Mouse (Mus musculus): Measurements from ENCODE around the gene Prkci.

Prkci gene

DNA sequence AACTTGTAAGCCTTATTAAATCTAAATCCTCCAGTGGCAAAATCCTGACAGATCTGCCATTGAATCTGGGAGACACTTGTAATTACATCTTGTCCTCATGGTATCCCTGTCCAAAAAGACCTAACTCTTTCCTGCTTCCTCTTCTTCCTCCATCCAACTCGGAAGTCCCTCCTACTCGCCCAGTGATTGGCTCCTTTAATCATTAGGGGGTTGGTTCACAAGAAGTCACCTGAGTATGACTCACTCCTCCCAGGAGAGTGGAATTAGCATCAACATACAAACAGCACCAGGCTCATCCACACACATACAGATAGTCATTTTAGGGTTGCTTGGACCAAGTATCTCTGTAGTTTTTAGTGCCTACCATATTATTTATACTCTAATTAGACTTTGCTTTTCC, 47.4 kb downstream of the Prkci start:
- no peak for DNase-seq (ENCODE audit: low spot score in 2 of 2)

DNA sequence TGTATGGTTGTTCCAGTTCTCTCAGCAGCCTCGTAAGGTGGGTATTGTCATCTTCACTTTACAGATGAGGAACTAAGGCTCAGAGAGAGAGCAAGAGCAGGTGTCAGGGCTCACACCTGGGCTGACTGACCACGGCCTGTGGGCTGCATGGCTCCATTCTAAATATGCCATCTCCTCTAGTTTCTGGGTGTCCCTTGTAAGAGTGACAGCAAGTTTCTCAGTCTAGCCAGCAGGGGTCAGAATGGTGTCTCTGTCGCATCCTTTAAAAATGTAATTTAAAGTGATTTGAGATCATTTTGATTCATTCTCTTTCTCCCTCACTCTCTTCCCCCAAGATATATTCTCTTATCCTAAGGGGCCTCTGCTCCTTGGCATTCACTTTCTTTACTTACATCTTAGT, 51.7 kb downstream of the Prkci start:
- no peak for DNase-seq (ENCODE audit: low spot score in 2 of 2)

DNA sequence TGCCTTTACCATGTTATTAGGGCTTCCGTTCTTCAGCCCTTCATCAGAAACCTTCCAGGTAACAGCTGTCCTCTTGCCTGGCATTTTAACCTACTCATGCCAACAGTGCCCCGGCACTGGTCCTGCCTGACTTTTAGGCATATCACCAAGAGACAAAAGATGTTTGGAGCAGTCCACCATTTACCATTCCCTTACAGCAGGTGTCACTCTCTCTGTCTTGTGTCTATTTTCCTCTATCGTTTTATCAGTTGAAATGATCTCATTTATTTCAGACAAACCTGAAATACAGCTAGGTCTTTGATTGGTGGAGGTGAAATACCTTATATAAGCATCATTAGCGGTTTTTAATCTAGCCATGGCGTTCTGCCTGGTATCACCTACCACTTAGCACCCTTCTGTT, 53.5 kb downstream of the Prkci start:
- DNase-seq (ENCODE audit: low spot score in 2 of 2): no peak

DNA sequence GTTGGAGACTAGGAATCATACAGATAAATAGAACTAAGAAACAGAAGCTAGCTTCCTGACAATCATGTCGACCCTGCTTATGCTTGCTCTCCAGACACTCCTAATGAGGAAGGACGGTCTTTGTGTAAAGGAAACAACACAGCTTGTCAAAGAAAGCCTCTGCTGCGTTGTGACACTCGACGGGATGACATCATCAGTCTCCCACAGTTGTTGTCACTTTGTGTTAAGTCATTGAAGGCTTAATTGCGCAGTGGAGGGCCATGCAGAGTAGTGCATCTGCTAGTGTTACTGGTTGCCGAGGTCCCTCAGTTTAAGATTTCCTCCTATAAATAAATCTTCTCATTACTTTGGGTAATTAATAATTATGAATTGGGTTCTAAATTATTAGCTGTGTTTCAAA, 54.8 kb downstream of the Prkci start:
- DNase-seq (ENCODE audit: low spot score in 2 of 2): no peak

DNA sequence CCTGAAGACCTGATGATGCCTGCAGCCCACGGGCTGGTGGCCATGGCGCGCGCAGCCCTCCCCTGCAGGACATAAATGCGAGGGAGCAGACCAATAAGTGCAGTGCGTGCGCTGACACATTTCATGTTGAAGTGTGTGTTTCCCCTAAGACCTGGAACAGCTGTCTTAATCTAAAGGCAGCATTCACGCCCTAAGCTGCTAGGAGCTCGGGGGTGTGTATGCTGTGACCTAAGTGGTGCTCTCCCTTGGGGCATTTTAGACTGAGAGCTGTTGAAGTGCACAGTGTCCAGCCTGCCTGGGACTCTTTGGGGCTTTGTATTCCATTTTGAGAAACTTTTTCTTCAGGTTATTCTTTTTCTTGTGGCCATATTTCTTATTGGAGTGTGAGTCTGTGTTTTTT, 56.2 kb downstream of the Prkci start:
- DNase-seq (ENCODE audit: low spot score in 2 of 2): no peak

DNA sequence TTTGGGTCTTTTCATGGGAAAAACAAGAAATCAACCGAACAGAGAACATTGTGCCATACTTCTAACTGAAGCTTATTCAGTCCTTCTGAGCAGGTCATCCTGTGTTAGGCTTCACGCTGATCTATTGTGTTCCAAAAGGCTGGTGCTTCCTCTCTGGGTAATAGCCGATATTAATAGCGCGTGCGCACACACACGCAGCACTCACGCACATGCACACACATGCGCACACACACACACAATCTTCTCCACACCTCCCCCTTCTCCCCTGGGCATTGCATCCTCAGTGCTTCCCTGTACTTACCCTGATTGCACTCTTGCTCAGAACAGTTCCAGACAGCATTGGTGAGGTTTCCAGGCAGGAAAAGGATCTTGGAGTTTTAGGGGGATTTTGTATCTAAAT, 57.6 kb downstream of the Prkci start:
- DNase-seq (ENCODE audit: low spot score in 2 of 2): no peak

DNA sequence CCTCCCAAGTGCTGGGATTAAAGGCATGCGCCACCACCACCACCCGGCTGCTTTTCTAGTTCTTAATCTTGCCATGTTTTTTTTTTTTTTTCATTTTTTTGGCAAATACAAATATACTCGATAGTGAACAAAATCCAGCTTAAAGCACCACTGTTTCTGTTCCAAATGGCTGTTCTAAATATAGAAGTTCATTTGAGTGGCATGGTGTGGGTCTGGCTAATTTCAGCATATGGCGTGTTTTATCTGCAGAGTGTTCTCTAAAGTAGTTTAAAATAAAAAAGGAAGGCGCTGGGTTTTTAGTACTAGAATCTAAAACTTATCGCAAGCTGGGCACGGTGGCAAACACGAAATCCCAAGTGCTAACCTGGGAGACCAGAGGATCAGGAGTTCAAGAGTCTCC, 59.3 kb downstream of the Prkci start:
- no peak for DNase-seq (ENCODE audit: low spot score in 2 of 2)

DNA sequence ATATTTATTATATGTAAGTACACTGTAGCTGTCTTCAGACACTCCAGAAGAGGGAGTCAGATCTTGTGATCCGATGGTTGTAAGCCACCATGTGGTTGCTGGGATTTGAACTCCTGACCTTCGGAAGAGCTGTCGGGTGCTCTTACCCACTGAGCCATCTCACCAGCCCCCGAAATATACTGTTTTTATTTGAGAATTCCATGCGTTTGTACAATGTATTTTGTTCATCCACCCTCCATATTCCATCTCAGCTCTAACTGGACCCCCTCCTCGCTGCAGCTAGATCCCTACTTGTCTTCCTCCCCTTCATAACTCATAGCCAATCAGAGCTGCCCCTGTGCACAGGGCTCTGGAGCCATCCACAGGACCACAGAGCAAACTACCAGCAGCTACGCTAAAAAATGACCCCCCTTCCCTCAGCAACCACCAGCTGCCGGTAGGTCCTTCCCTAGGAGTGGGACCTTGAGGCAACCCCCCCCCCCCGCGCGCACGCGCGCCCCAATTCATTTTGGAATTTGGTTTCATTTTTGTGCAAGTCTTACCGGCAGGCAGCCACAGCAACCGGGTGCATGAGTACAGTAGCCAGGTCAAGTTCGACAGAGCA, 60.6 kb downstream of the Prkci start:
- DNase-seq (ENCODE audit: low spot score in 2 of 2): no peak

DNA sequence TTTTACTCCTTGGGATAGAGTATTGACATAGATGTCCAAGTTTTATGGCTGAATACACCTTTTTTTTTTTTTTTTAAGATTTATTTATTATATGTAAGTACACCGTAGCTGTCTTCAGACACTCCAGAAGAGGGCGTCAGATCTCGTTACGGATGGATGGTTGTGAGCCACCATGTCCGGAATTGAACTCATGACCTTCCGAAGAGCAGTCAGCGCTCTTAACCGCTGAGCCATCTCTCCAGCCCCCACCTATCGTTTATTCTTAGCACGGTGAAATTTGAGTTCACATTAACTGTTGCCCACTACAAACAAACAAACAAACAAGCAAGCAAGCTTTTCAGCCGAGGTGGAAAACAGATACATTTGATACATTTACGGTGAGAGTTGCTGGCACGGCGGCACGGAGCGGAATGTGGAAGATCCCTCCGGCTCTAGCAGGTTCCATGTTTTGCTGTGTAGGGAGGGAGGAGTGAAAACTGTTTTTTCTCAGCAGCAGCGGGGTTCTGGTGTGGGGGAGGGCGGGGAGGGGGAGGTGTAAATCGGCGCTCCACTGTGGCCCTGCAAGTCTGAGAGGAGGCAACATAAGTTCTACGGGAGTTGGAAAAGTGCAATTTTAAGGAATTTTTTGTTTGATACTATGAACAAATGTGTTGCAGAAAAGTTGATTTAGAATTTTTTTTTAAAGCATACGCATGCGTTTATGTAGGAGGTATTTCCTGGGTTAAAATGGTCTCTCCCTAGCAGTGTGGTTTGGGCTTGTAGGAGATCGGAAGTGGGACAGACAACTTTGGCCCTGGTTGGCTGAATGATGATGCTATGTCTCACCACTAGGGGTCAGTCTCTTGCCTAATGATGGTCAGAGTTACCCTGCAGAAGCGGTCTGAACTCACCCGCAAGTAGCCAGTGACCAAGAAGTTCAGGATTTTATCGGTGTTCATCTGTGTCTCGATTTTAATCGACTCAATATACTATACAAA, 61.4 kb downstream of the Prkci start:
- DNase-seq (ENCODE audit: low spot score in 2 of 2): peak; percentile 54 to 68

DNA sequence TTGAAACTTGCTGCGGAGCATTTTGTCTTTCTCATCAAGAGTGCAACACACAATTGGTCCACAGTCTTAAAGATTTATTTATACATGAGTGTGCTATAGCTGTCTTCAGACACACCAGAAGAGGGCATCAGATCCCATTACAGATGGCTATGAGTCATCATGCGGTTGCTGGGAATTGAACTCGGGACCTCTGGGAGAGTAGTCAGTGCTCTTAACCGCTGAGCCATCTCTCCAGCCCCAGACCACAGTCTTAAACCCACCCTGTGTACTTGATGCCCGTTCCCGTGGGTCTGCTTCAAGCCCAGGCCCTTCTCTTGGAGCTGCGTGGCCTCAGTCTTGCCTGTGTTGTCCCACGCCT, 65.2 kb downstream of the Prkci start:
- no peak for DNase-seq (ENCODE audit: low spot score in 2 of 2)

DNA sequence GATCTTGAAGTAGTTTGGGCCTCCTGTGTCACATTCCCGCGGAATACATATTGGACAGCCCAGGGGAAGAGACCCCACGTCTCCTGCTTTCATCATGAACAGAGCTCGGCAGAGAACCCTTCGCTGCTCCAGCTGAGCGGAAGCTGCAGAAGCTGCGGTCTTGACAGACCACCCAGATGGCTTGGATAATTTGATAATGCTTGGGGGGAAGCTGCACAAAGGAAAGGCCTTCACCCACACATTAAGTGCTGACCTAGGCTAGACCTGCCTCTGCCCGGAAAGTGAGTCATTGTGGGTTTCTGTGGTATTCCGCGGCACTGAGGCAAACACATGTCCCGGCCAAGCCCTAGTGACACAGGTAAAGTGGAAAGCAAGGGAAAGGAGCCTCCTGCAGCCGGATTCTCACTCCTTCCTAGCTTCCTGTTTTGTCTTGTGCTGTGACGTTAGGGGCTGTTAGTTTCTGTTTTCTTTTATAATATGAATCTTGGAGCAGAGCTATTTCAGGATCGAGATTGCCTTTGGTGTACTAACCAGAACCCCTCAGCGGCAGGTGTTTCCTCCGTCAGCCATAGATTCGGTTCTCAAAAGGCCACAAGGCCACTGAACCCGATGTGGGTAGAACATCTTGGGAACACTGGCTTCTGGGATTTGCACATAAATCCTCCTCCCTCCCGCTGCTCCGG, 65.7 kb downstream of the Prkci start:
- DNase-seq (ENCODE audit: low spot score in 2 of 2): no peak

DNA sequence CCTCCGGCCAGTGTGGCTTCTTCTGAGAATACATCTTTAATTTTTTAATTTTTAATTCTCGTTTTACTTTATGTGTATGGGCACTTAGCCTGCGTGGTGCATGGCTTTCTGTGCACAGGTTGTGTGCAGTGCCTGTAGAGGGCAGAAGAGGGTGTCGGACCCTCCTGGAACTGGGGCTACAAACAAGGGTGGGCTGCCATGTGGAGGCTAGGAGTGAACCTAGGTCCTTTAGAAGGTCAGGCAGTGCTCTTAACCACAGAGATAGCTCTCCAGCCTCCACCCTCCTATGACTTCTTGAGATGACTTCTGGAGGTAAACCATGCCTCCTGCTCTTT, 66.2 kb downstream of the Prkci start:
- DNase-seq (ENCODE audit: low spot score in 2 of 2): no peak

DNA sequence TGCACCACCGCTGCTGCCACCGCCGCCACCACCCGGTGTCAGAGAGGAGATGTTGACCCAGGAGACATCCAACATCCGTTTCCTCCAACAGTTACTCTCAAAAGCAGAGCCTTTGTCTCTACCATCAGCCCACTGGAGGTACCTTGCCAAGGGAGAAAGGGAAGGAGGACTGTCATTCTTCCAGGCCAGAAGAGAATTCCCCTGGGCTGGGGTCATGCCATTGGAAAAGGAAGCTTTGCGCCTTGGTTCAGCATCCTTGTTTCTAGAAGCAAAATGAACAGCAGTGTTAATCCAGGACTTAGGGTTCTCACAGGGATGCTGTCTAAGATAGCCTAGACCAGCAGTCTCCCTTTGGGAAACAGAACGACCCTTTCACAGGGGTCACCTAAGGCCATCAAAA, 66.8 kb downstream of the Prkci start:
- DNase-seq (ENCODE audit: low spot score in 2 of 2): no peak

DNA sequence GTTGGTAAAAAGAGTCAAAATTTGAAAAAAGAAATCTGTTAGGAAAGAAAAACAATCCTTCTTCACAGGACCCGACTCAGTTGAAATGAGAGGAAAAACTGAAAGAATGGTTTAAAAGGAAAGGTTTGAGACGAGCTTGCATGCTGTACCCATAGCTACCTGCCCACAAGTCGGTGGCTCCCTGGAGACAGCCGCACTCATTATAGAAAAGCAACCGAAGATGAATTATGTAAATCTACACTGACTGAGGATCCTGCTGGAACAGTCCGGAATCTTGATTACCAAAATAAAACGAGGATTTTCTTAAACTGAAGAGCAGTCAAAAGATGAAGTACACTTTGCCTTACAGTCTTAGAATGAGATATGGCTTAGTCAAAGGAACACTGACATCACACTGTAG, 72.9 kb downstream of the Prkci start:
- peak in 1 of 2 experiments; percentile 39 for DNase-seq (ENCODE audit: low spot score in 2 of 2)

DNA sequence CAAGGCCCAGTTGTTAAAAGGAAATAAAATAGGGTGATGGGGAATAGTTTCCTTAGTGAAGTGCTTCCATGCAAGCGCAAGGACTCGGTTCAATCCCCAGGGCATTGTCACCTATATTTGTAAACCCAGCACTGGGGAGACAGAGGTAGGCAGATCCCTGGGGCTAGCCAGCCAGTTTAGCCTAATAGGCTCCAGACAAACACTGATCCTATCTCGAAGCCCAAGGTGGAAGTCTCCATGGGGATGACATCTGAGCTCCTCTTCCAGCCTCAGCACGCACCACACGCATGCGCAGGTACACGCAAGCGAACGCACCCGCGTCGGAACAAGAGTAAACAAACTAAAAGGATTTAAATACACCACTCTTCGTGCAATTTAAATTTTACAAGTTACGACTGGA, 76.3 kb downstream of the Prkci start:
- no peak for DNase-seq (ENCODE audit: low spot score in 2 of 2)

DNA sequence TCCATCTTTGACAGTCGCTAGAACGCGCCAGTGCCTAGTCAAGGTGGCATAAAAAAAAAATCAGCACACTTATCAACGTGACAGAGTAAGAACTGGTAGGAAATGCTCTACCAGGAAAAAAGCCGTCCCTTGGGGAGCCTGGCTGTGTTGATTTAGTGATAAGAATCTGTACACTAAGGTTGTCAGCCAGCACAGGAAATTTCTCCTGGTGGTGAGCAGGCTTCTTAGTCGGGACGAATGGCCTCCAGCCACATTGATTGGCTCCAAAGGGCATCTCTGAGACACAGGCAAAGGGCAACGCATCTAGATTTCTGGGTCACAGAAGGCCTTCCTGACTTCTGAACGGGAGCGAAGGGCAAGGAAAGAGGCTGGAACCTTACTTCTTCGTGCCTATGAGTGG, 80.3 kb downstream of the Prkci start:
- DNase-seq (ENCODE audit: low spot score in 2 of 2): no peak

DNA sequence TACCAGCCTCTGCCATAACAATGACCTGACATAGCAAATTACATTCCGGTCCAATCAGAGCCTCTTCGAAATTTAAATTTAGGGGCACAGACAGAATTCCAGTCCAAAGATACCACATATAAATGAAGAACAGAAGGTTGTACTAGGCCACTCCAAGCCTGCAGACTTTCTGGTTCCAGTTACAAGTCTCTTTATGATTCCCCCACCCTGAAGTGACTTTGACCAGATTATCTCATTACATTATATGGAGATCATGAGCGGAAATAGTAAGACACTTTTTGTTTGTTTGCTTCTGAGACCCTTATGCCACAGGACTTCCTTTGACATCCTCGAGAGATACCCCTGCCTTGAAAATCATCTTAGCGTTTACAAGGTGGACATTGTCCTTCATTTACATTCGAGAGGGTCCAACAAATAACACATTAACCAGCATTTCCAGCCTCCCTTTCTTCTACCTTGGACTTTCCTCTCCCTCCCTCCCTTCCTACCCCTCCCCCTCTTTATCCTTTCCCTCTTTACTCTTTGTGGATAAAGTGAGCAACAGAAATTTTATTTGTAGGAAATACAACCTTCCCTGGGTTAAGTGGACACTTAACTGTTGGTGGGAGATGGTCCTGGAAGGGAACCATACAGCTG, 81.6 kb downstream of the Prkci start:
- DNase-seq (ENCODE audit: low spot score in 2 of 2): no peak

DNA sequence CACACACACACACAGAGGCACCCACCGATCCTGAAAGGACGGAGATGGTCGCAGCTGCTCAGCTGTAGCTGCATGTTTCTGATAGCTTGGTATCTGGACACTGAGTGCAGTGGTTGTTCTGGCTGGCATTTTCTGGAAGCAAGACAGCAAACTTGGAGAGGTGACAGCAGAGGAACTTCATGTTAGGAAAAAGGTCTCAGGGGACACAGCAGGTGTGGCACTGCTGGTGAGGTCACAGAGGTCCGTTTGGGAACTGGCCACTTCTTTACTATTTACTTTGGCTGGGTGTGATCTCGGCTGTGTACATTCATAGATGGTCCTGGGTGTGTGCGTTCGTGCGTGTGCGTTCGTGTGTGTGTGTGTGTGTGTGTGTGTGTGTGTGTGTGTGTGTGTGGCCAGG, 83.9 kb downstream of the Prkci start:
- no peak for DNase-seq (ENCODE audit: low spot score in 2 of 2)

DNA sequence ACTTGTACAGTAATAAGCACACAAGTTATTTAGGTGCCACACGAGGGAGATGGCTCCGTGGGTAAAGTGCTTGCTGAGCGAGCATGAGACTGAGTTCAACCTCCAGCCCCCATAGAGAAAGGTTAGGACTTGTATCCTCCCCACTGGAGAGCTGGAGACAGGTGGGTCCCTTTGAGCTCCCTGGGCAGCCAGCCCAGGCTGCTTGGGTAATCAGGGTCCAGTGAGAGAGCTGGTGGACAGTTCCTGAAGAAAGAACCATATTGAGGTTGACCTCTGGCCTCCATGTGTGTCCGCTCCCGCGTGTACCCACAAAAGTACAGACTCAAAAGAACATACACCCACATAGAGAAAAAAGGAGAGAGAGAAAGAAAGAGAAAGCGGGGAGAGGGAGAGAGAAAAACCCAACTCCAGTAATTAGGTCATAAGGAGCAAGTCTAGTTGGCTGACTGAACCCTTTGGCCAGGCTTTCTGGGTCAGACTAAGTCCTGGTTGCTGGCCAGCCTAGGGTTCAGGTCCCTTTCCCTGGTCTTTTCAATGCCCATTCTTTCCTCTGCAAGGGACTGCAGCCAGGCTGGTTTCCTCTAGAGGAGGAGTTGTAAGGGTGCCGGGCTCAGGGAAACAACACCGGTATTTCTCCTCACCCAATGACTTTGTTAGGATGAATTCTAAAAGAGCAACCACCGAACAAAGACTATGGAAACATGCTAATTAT, 85.4 kb downstream of the Prkci start:
- no peak for DNase-seq (ENCODE audit: low spot score in 2 of 2)

DNA sequence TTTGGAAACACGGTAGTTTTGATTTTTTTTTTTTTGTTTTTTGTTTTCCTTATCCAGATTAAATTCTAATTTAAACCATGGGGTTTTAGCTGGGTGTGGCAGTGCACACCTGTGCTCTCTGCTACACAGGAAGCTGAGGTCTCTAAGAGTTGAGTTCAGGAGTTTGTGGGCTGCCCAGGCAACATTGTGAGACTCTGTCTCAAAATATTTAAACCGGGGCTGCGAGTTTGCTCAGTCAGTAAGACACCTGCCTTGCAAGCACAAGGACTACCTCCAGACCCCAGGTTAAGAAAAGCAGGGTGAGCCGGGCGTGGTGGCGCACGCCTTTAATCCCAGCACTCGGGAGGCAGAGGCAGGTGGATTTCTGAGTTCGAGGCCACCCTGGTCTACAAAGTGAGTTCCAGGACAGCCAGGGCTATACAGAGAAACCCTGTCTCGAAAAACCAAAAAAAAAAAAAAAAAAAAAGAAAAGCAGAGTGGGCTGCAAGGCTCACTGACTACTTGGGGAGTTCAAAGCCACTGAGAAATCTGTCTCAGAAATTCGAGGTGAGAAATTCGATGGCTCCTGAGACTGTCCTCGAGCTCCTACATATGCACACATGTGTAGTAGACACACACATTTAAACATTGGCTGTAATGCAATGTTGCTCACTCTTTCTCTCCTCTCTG, 87.4 kb downstream of the Prkci start:
- no peak for DNase-seq (ENCODE audit: low spot score in 2 of 2)

DNA sequence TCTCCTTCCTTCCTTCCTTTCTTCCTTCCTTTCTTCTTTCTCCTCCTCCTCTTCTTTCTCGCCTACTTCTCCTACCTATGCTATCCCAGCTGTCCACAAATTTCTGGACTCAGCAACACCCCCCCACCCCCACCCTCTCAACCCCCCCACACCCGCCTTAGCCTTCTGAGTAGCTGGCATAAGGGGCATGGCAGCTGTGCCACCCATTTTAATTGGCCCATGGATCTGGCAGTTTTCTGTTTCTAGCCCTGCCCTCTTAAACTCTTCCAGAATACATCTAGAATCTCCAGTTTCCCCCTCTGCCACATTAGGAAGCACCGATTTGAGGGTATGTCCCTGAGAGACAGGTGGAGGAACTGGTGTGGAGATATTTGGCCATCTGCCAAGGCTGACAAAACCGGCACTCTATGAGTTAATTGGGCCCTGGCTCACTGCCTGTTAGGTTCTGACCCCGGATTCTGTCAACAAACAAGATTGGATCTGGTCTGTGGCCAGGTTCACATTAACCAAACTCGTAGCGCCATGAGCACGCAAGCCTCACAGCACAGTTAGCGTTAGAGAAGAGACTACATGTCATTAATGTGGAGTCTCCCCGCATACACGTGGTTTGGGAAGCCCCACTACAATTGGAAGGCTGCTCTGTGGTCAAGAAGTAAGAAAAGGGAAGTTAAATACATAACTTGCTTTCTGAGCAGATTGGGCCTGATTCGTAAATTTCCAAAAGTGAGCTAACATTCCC, 88.1 kb downstream of the Prkci start:
- no peak for DNase-seq (ENCODE audit: low spot score in 2 of 2)
